Mouse (Mus musculus): Measurements from ENCODE around the gene Trappc2. TPM values are rescaled to one million over a fixed set of nuclear protein-coding genes. Genes with fewer than 3 reads are reported as not detected.
A peak's percentile ranks its signal among the peaks of the same experiment; 100 is the strongest.

The Trappc2 gene
- polyA plus RNA-seq, 1 experiment from 2014 or later, result 41.3 TPM

- no peak overlapping the region for H3K27ac ChIP-seq (ENCODE audit: low read length)
- ATAC-seq (no peak), DNase-seq (ENCODE audit: low spot score) (no peak)
- no peaks in the 10 kb centered on the region for H3K9me3 ChIP-seq (ENCODE audit: low read length)
- no peaks in the 10 kb centered on the region for H3K36me3 ChIP-seq (ENCODE audit: insufficient read depth, low read length)
- H3K27me3 ChIP-seq (replicated peaks; ENCODE audit: insufficient read depth, low read length), result no peaks in the 10 kb centered on the region
- H3K4me2 ChIP-seq (replicated peaks; ENCODE audit: low read depth, low read length), result no peak overlapping the region
- H3K4me1 ChIP-seq (ENCODE audit: insufficient read depth, low read depth, low read length), result no peaks in the 10 kb centered on the region
- WGBS, result 75% methylated on average over 3 of the region's 3 CpGs
- TF ChIP-seq EP300 (IDR thresholded peaks at IDR 0.05) (no peak), CTCF (IDR thresholded peaks at IDR 0.05) (no peak)
- H3K4me3 ChIP-seq (ENCODE audit: low read depth, low read length), result no peak overlapping the region
- no peak overlapping the region for H3K9ac ChIP-seq (replicated peaks; ENCODE audit: low read depth)
Measured at GRCm38 (mm10) chrX:166444552-166444951, 4.2 kb downstream of the Trappc2 start.

DNA sequence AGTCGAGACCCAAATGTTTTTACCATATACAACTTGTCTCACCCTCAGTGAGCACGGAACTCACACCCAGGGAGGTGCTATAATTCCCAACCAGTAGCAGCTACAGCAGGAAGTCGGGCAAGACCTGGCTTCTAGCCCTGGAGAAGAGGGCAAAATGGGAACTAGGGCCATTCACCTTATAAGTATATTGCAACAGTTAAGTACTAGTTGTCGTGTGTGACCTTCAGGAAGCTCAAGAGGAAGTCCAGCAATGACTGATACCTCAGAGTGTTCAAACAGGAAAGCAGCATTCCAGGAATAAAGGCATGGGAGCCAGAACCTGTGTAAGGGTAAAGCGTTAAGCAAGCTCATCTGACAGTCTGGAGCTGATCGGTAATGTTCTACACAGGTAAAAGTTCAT, 13.2 kb downstream of the Trappc2 start:
- WGBS, result 44% methylated on average over 6 of the region's 6 CpGs
- Histone ChIP-seq H3K9ac (replicated peaks; ENCODE audit: low read depth) (no peak overlapping the region), H3K36me3 (ENCODE audit: insufficient read depth, low read length) (no peaks in the 10 kb centered on the region), H3K4me3 (ENCODE audit: low read depth, low read length) (no peak overlapping the region), H3K4me2 (replicated peaks; ENCODE audit: low read depth, low read length) (no peak overlapping the region), H3K27me3 (replicated peaks; ENCODE audit: insufficient read depth, low read length) (no peaks in the 10 kb centered on the region), H3K4me1 (ENCODE audit: insufficient read depth, low read depth, low read length) (no peaks in the 10 kb centered on the region), H3K9me3 (ENCODE audit: low read length) (no peaks in the 10 kb centered on the region), H3K27ac (ENCODE audit: low read length) (no peak overlapping the region)
- TF ChIP-seq CTCF (IDR thresholded peaks at IDR 0.05) (no peak), EP300 (IDR thresholded peaks at IDR 0.05) (no peak)
- ATAC-seq, result no peak; the same call in 1 of the 2 replicates
- DNase-seq (ENCODE audit: low spot score), result peak; percentile 27

DNA sequence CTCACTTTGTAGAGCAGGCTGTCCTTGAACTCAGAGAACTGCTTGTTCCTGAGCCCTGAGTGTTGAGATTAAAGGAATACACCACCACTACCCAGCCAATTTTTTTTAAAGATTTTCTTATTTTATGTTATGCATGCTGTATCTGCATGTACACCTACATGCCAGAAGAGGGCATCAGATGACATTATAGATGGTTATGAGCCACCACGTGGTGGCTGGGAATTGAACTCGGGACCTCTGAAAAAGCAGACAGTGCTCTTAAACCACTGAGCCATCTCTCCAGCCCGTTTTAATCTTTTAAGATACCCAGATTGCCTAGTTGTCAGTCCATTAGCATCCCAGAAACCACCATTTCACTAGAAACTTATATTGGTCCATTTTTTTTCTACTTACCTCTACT, 14.0 kb downstream of the Trappc2 start:
- no peak for TF ChIP-seq EP300 (IDR thresholded peaks at IDR 0.05)
- peak; percentile 15; the same call in 1 of the 2 replicates for TF ChIP-seq CTCF (IDR thresholded peaks at IDR 0.05)
- 70% methylated on average over 3 of the region's 3 CpGs for WGBS
- no peak for ATAC-seq

GRCm38 (mm10) chrX:166455525-166455924, 15.2 kb downstream of the Trappc2 start:
- ATAC-seq, result no peak
- WGBS, result 85% methylated on average over 1 of the region's 1 CpGs

More for the DNA sequence above, 14.0 kb downstream of the Trappc2 start:
- no peaks in the 10 kb centered on the region for H3K27me3 ChIP-seq (replicated peaks; ENCODE audit: insufficient read depth, low read length)
- no peak overlapping the region for H3K9ac ChIP-seq (replicated peaks; ENCODE audit: low read depth)
- H3K4me1 ChIP-seq (ENCODE audit: insufficient read depth, low read depth, low read length), result no peaks in the 10 kb centered on the region
- no peak overlapping the region for H3K27ac ChIP-seq (ENCODE audit: low read length)
- no peak overlapping the region for H3K4me2 ChIP-seq (replicated peaks; ENCODE audit: low read depth, low read length)
- H3K4me3 ChIP-seq (ENCODE audit: low read depth, low read length), result no peak overlapping the region
- DNase-seq (ENCODE audit: low spot score), result no peak
- no peaks in the 10 kb centered on the region for H3K36me3 ChIP-seq (ENCODE audit: insufficient read depth, low read length)
- no peaks in the 10 kb centered on the region for H3K9me3 ChIP-seq (ENCODE audit: low read length)

GRCm38 (mm10) chrX:166468321-166468720, 27.9 kb downstream of the Trappc2 start:
- WGBS, result 93% methylated on average over 7 of the region's 7 CpGs
- no peak for ATAC-seq
- no peaks in the 10 kb centered on the region for H3K36me3 ChIP-seq (ENCODE audit: insufficient read depth, low read length)
- H3K9me3 ChIP-seq (ENCODE audit: low read length), result no peaks in the 10 kb centered on the region
- H3K4me1 ChIP-seq (ENCODE audit: insufficient read depth, low read depth, low read length), result no peaks in the 10 kb centered on the region
- no peaks in the 10 kb centered on the region for H3K27me3 ChIP-seq (replicated peaks; ENCODE audit: insufficient read depth, low read length)
- no peak for DNase-seq (ENCODE audit: low spot score)
- no peak overlapping the region for H3K9ac ChIP-seq (replicated peaks; ENCODE audit: low read depth)
- H3K27ac ChIP-seq (ENCODE audit: low read length), result no peak overlapping the region
- no peak overlapping the region for H3K4me2 ChIP-seq (replicated peaks; ENCODE audit: low read depth, low read length)
- H3K4me3 ChIP-seq (ENCODE audit: low read depth, low read length), result no peak overlapping the region
- no peak for TF ChIP-seq CTCF (IDR thresholded peaks at IDR 0.05)
- TF ChIP-seq EP300 (IDR thresholded peaks at IDR 0.05), result no peak

More at GRCm38 (mm10) chrX:166455525-166455924, 15.2 kb downstream of the Trappc2 start:
- Histone ChIP-seq H3K36me3 (ENCODE audit: insufficient read depth, low read length) (no peaks in the 10 kb centered on the region), H3K4me2 (replicated peaks; ENCODE audit: low read depth, low read length) (no peak overlapping the region), H3K4me3 (ENCODE audit: low read depth, low read length) (no peak overlapping the region), H3K4me1 (ENCODE audit: insufficient read depth, low read depth, low read length) (no peaks in the 10 kb centered on the region), H3K27ac (ENCODE audit: low read length) (no peak overlapping the region), H3K9ac (replicated peaks; ENCODE audit: low read depth) (no peak overlapping the region), H3K9me3 (ENCODE audit: low read length) (no peaks in the 10 kb centered on the region), H3K27me3 (replicated peaks; ENCODE audit: insufficient read depth, low read length) (no peaks in the 10 kb centered on the region)
- DNase-seq (ENCODE audit: low spot score), result no peak
- TF ChIP-seq CTCF (IDR thresholded peaks at IDR 0.05), result no peak

DNA sequence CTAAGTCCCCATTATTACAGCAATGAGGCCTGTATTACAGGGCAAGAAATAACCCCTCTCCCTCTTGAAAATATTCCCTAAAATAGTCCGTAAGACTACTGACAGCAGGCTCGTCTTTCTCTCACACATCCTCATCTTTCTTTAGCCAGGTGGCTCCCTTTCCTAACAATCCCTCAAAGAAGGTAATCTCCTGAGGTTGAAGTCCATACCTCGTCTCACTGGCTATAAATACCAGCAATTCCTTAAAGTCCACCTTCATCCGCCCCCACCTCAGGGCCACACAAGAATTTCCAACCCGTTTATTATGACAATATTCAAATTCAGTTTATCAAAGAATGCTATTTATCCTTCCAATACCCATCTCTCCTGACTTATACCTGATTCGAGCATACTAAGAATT, 32.2 kb downstream of the Trappc2 start:
- no peak for TF ChIP-seq EP300 (IDR thresholded peaks at IDR 0.05)
- TF ChIP-seq CTCF (IDR thresholded peaks at IDR 0.05), result no peak
- no peaks in the 10 kb centered on the region for H3K9me3 ChIP-seq (ENCODE audit: low read length)
- H3K9ac ChIP-seq (replicated peaks; ENCODE audit: low read depth), result no peak overlapping the region
- no peak overlapping the region for H3K27ac ChIP-seq (ENCODE audit: low read length)
- DNase-seq (ENCODE audit: low spot score), result no peak
- no peaks in the 10 kb centered on the region for H3K4me1 ChIP-seq (ENCODE audit: insufficient read depth, low read depth, low read length)
- H3K4me3 ChIP-seq (ENCODE audit: low read depth, low read length), result no peak overlapping the region
- H3K4me2 ChIP-seq (replicated peaks; ENCODE audit: low read depth, low read length), result no peak overlapping the region
- WGBS, result 64% methylated on average over 6 of the region's 6 CpGs
- no peaks in the 10 kb centered on the region for H3K27me3 ChIP-seq (replicated peaks; ENCODE audit: insufficient read depth, low read length)
- ATAC-seq, result no peak
- no peaks in the 10 kb centered on the region for H3K36me3 ChIP-seq (ENCODE audit: insufficient read depth, low read length)

DNA sequence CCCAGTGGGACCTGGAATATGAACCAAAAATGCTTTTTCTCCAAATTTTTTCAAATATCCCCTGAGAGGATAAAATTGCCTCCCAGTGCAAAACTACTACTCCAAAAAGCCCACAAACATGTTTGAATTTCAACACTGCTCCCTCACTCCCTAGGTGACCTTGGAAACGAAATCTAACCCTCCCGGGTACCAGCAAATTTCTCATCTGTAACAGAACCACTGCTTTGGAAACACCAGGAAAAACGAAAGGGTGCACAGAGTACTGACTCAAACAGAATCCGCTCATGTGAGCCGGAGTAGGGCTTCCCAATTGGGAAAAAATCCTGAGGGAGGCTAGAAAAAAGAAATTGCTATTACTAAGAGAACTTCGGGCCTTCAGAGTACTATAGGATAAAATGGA, 37.0 kb downstream of the Trappc2 start:
- Histone ChIP-seq H3K27ac (ENCODE audit: low read length) (no peak overlapping the region), H3K4me2 (replicated peaks; ENCODE audit: low read depth, low read length) (peak overlapping the region; percentile 22; the same call in 1 of the 2 replicates), H3K9ac (replicated peaks; ENCODE audit: low read depth) (no peak overlapping the region), H3K4me1 (ENCODE audit: insufficient read depth, low read depth, low read length) (no peaks in the 10 kb centered on the region), H3K4me3 (ENCODE audit: low read depth, low read length) (0 out of 2 replicates have a peak overlapping the region, but pooled peaks have one; percentile 2), H3K9me3 (ENCODE audit: low read length) (no peaks in the 10 kb centered on the region), H3K27me3 (replicated peaks; ENCODE audit: insufficient read depth, low read length) (no peaks in the 10 kb centered on the region), H3K36me3 (ENCODE audit: insufficient read depth, low read length) (no peaks in the 10 kb centered on the region)
- WGBS, result 41% methylated on average over 6 of the region's 6 CpGs
- ATAC-seq (no peak), DNase-seq (ENCODE audit: low spot score) (no peak)
- no peak for TF ChIP-seq CTCF (IDR thresholded peaks at IDR 0.05)
- TF ChIP-seq EP300 (IDR thresholded peaks at IDR 0.05), result no peak
